Mouse (Mus musculus) liver, embryonic 12.5 days (tissue): ENCODE measurements around the gene Agbl4. TPM values are rescaled to one million over a fixed set of nuclear protein-coding genes. Genes with fewer than 3 reads are reported as not detected.

Source experiments
- ATAC-seq: fragments of 200-750 bp; cut with Nextera tagmentation; 2 replicates; pipeline ENCODE4 v1.8.0; 2017; ENCODE audit warnings: moderate number of reproducible peaks, mild to moderate bottlenecking, moderate library complexity
- H3K27ac ChIP-seq: fragments of 300-500 bp; sonication (generic); 2 replicates; pipeline ENCODE4 v1.5.1; 2016; ENCODE audit warnings: mild to moderate bottlenecking
- H3K27me3 ChIP-seq: fragments of 300-500 bp; sonication (generic); replicated peaks from 2 replicates; pipeline ENCODE4 v1.6.1; 2016; ENCODE audit warnings: mild to moderate bottlenecking, moderate library complexity
- H3K36me3 ChIP-seq: fragments of 300-500 bp; sonication (generic); 2 replicates; pipeline ENCODE4 v1.6.1; 2016; ENCODE audit warnings: mild to moderate bottlenecking, moderate library complexity
- H3K4me1 ChIP-seq: fragments of 300-500 bp; sonication (generic); 2 replicates; pipeline ENCODE4 v1.6.1; 2016
- H3K4me2 ChIP-seq: fragments of 300-500 bp; sonication (generic); 2 replicates; pipeline ENCODE4 v1.6.1; 2016; ENCODE audit warnings: mild to moderate bottlenecking, moderate library complexity
- H3K4me3 ChIP-seq: fragments of 300-500 bp; sonication (generic); 2 replicates; pipeline ENCODE4 v1.5.1; 2016; ENCODE audit warnings: mild to moderate bottlenecking, moderate library complexity
- H3K9ac ChIP-seq: fragments of 300-500 bp; sonication (generic); 2 replicates; pipeline ENCODE4 v1.6.1; 2016; ENCODE audit warnings: mild to moderate bottlenecking, moderate library complexity
- H3K9me3 ChIP-seq: fragments of 300-500 bp; sonication (generic); replicated peaks from 2 replicates; pipeline ENCODE4 v1.6.1; 2016; ENCODE audit warnings: mild to moderate bottlenecking, moderate library complexity
- whole genome bisulfite sequencing: fragments of 180-500 bp; shearing (Covaris S2); methylation state at CpG from one replicate; pipeline ENCODE4 v1.1.7; 2016; ENCODE audit not compliant: insufficient replicate concordance; 5-methylcytosine and 5-hydroxymethylcytosine counted together
- polyA plus RNA-seq: library from polyadenylated mRNA; unstranded; fragments of >200 nt; fragmentation: Nextera tagmentation; extraction: Ambion mirVana; gene quantifications from 2 replicates; pipeline ENCODE4 v1.2.1, GENCODE M21; 2016

Gene Agbl4
- polyA plus RNA-seq, 1 experiment from 2014 or later, result not detected

DNA sequence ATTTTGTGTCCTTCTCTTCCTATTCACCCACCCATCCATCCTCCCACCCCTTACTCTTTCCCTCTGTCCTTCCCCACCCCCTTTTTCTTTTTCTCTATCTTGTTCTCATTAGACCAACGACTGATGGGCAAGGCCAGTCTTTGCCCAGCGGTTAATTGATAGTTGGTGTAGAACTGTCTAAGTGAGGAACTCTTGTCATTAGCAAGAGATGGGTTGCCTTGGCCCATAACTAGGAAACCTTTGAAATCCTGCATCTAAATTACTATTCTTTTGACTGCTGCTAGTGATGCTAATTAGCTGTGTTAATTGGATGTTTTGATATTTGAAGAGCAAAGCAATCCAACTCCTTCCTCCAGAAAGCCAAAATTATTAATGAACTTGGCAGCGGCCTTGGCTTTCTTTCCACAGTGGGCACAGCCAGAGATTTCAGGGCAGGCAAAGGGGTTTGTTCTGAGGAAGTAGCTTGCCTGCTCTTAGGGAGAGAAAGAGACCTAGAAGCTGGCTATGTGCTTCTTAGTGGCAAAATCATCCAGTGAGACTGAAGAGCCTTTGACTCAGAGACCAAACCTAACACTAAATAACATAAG lies 1238.2 kb downstream of the Agbl4 start:
- ATAC-seq, result no peak
- no peak overlapping the region for H3K27ac ChIP-seq
- H3K36me3 ChIP-seq, result no peaks in the 10 kb centered on the region
- H3K9ac ChIP-seq, result no peak overlapping the region
- no peaks in the 10 kb centered on the region for H3K9me3 ChIP-seq
- 62% methylated on average over 3 of the region's 3 CpGs for WGBS
- no peaks in the 10 kb centered on the region for H3K4me1 ChIP-seq
- H3K4me2 ChIP-seq, result no peak overlapping the region
- no peak overlapping the region for H3K4me3 ChIP-seq
- H3K27me3 ChIP-seq, result no peaks in the 10 kb centered on the region

DNA sequence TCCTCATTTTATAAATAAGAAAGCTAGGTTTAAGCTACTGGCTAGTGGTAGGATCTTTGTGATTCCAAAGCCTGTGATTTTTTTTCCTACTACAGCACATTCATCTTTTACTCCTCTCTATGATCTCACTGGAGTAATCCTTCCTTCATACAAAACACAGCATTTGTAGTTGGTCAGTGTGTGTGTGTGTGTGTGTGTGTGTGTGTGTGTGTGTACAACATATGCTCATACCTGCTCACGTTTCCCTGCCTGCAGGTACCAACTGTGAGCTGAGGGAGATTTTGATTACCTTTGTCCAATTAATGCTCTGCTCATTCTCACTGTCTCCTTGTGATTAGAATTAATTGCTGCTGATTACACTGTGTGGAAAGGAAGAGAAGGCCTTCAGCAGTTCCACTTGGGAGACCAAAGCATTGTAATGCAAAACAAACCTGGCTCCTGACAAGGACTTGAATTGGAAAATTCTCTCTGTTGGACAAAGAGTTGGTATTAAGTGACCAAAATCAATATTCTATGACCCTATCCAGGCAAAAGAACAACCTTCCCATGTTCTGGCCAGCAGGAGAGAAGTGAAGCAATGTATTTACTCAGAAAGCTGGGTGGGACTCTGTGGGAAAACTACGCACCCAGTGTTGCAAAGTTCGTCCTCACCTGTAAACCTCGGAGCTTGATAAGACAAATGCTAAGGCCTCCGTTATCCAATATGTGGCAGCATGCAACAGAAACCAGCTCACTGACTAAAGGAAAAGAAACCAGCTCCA lies 1241.7 kb downstream of the Agbl4 start:
- Histone ChIP-seq H3K27me3 (no peaks in the 10 kb centered on the region), H3K27ac (no peak overlapping the region), H3K9me3 (no peaks in the 10 kb centered on the region), H3K9ac (no peak overlapping the region), H3K4me1 (no peaks in the 10 kb centered on the region), H3K36me3 (no peaks in the 10 kb centered on the region), H3K4me3 (no peak overlapping the region), H3K4me2 (no peak overlapping the region)
- 72% methylated on average over 5 of the region's 5 CpGs for WGBS
- no peak for ATAC-seq

DNA sequence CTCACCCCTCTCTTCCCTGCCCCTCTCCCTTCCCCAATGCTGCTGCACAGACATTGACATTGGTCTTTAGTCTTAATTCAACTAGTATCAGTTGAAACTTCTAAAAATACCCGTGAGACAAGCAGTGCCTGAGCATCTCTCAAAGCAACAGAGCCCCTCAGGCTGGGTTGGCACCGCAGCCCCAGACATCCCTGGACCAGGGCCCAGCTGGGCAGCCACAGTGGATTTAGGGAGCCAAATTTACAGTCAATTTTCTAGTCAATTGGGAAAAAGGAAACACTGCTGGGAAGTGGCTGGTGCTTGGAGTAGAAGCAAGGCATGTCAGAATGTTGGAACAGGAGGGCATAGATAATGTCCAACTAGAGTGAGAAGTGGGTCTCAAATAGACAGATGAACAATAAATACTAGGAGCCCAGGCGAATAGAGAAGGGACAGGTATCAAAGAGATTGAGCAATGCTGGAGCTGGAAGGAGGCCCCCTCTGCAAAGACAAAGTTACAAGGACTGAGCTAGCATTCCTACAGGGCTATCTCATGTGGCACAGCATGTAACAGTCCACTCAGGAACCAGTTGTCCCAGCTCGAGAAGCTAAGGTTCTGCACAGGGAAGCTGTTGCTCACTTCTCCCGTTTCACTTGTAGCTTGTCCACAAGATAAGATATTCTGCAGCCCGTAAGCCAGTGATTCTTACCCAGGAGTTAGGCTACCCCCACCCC lies 1247.8 kb downstream of the Agbl4 start:
- no peak for ATAC-seq
- no peak overlapping the region for H3K9ac ChIP-seq

GRCm38 (mm10) chr4:111645831-111646166 lies 1248.3 kb downstream of the Agbl4 start:
- Histone ChIP-seq H3K36me3 (no peaks in the 10 kb centered on the region), H3K9me3 (no peaks in the 10 kb centered on the region), H3K4me2 (no peak overlapping the region), H3K27ac (no peak overlapping the region), H3K9ac (no peak overlapping the region), H3K4me3 (no peak overlapping the region), H3K4me1 (no peaks in the 10 kb centered on the region), H3K27me3 (no peaks in the 10 kb centered on the region)
- 43% methylated on average over 1 of the region's 1 CpGs for WGBS
- ATAC-seq, result no peak

More for the DNA sequence above, 1247.8 kb downstream of the Agbl4 start:
- Histone ChIP-seq H3K4me3 (no peak overlapping the region), H3K36me3 (no peaks in the 10 kb centered on the region), H3K4me1 (no peaks in the 10 kb centered on the region), H3K9me3 (no peaks in the 10 kb centered on the region), H3K4me2 (no peak overlapping the region), H3K27me3 (no peaks in the 10 kb centered on the region), H3K27ac (no peak overlapping the region)
- WGBS, result 48% methylated on average over 6 of the region's 6 CpGs

GRCm38 (mm10) chr4:111653451-111653850 lies 1256.0 kb downstream of the Agbl4 start:
- no peak overlapping the region for H3K27ac ChIP-seq
- H3K4me1 ChIP-seq, result no peaks in the 10 kb centered on the region
- H3K27me3 ChIP-seq, result no peaks in the 10 kb centered on the region
- no peaks in the 10 kb centered on the region for H3K9me3 ChIP-seq
- no peak overlapping the region for H3K4me3 ChIP-seq
- H3K9ac ChIP-seq, result no peak overlapping the region
- WGBS, result 28% methylated on average over 1 of the region's 1 CpGs
- no peak for ATAC-seq
- H3K36me3 ChIP-seq, result no peaks in the 10 kb centered on the region
- H3K4me2 ChIP-seq, result no peak overlapping the region

DNA sequence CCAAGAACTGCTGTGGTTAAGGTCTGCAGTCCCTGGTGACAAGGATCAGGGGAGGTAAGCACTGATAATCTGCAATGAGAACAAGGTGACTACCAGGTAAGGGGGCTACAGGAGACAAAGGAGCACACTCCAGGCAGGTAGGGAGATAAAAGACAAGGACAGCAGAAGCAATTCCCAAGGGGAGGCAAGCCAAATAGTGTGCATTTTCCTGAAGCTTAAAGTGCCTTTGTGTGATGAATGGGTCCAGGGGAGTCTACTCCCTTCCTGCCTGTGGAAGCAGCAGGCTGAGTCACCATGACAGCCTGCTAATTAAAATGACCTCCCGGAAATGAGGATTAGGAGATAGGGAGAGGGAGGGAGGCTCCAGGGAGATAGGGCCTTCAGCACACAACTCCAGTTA lies 1266.3 kb downstream of the Agbl4 start:
- Histone ChIP-seq H3K9ac (no peak overlapping the region), H3K27ac (no peak overlapping the region; the same call in 1 of the 2 replicates), H3K4me2 (no peak overlapping the region), H3K4me3 (no peak overlapping the region), H3K4me1 (peaks cover 11% of the 10 kb centered on the region), H3K27me3 (no peaks in the 10 kb centered on the region), H3K36me3 (no peaks in the 10 kb centered on the region), H3K9me3 (no peaks in the 10 kb centered on the region)
- WGBS, result 24% methylated on average over 1 of the region's 1 CpGs
- ATAC-seq, result peak; percentile 53; the same call in 1 of the 2 replicates

- ATAC-seq, result no peak
- 30% methylated on average over 3 of the region's 3 CpGs for WGBS
These were observed 1266.7 kb downstream of the Agbl4 start for GRCm38 (mm10) chr4:111664146-111664545.

DNA sequence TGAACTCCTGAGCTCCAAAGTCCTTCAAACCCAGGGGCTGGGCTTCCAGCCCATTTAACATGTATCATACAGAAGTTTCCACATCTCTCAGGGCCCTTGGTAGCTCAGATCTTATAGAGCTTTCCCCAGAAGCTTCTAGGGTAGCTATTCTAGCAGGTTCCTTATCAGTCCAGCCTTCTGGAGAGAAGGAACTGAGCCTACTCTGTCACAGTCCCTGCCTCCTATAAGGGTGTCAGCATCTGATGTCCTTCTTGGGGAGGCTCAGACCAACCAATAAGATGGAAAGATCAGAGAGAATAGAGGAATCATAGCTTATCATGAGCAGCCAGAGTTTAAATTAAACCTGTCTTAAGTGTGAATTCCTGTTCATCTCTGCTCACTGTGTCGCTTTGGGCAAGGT lies 1269.3 kb downstream of the Agbl4 start:
- H3K4me1 ChIP-seq, result peaks cover 29% of the 10 kb centered on the region
- H3K27ac ChIP-seq, result no peak overlapping the region
- no peaks in the 10 kb centered on the region for H3K9me3 ChIP-seq
- no peaks in the 10 kb centered on the region for H3K36me3 ChIP-seq
- no peaks in the 10 kb centered on the region for H3K27me3 ChIP-seq
- no peak overlapping the region for H3K9ac ChIP-seq
- H3K4me3 ChIP-seq, result no peak overlapping the region
- WGBS, result 29% methylated on average over 1 of the region's 1 CpGs
- ATAC-seq, result peak; percentile 81
- H3K4me2 ChIP-seq, result no peak overlapping the region

More at GRCm38 (mm10) chr4:111664146-111664545, 1266.7 kb downstream of the Agbl4 start:
- H3K4me2 ChIP-seq, result no peak overlapping the region
- no peaks in the 10 kb centered on the region for H3K27me3 ChIP-seq
- H3K4me3 ChIP-seq, result no peak overlapping the region
- peaks cover 12% of the 10 kb centered on the region for H3K4me1 ChIP-seq
- no peaks in the 10 kb centered on the region for H3K36me3 ChIP-seq
- no peak overlapping the region for H3K9ac ChIP-seq
- H3K27ac ChIP-seq, result no peak overlapping the region
- no peaks in the 10 kb centered on the region for H3K9me3 ChIP-seq

DNA sequence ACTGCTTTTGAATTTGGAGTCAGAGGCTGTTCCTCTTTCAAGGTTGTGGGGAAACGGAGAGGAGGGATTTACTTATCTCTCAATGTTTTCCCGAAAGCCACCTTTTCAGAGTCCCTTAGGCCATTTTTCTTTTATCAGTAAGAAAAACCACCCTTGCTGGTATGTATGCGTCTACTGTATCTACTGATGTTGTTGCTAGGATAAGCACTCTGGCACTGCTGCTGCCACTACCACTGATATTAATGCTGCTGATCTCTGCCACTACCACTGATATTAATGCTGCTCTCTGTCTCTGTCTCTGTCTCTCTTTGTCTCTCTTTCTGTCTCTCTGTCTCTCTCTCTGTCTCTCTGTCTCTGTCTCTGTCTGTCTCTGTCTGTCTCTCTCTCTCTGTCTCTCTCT lies 1271.9 kb downstream of the Agbl4 start:
- 17% methylated on average over 3 of the region's 3 CpGs for WGBS
- H3K4me2 ChIP-seq, result no peak overlapping the region
- H3K27me3 ChIP-seq, result no peaks in the 10 kb centered on the region
- H3K4me3 ChIP-seq, result no peak overlapping the region
- H3K4me1 ChIP-seq, result peaks cover 26% of the 10 kb centered on the region
- ATAC-seq, result peak; percentile 73
- H3K27ac ChIP-seq, result no peak overlapping the region
- no peak overlapping the region for H3K9ac ChIP-seq
- no peaks in the 10 kb centered on the region for H3K9me3 ChIP-seq
- no peaks in the 10 kb centered on the region for H3K36me3 ChIP-seq

- no peak overlapping the region for H3K9ac ChIP-seq
These were observed 1273.3 kb downstream of the Agbl4 start for GRCm38 (mm10) chr4:111670566-111671421.

DNA sequence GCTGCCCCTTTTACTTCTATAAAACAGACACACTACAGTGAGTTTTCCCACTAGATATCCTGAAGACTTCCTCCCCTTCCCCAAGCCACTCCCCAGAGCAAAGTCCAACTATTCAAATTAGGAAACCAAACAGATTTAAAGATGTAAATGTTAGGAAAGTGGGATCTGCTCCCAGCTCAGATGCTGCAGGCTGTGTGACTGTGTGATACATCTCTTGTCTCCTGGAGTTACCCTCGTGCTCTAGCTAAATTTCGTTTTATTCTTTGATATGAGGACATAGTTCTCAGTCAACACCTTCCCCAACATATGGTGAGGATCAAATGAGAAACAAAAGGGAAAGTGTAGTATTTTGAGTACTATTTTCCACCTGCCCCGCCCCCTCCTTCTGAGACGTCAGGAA lies 1274.0 kb downstream of the Agbl4 start:
- no peak for ATAC-seq
- Histone ChIP-seq H3K36me3 (no peaks in the 10 kb centered on the region), H3K9ac (no peak overlapping the region), H3K4me2 (no peak overlapping the region), H3K9me3 (no peaks in the 10 kb centered on the region), H3K27ac (no peak overlapping the region), H3K4me3 (no peak overlapping the region), H3K27me3 (no peaks in the 10 kb centered on the region), H3K4me1 (peaks cover 24% of the 10 kb centered on the region)
- WGBS, result 45% methylated on average over 4 of the region's 4 CpGs

More at GRCm38 (mm10) chr4:111670566-111671421, 1273.3 kb downstream of the Agbl4 start:
- ATAC-seq, result no peak
- 43% methylated on average over 12 of the region's 12 CpGs for WGBS
- Histone ChIP-seq H3K4me3 (no peak overlapping the region), H3K4me2 (no peak overlapping the region), H3K27me3 (no peaks in the 10 kb centered on the region), H3K27ac (no peak overlapping the region), H3K4me1 (peaks cover 24% of the 10 kb centered on the region), H3K9me3 (no peaks in the 10 kb centered on the region), H3K36me3 (no peaks in the 10 kb centered on the region)
